Mouse (Mus musculus) myocyte (in vitro differentiated cells): Measurements from ENCODE around the gene Zfp512b.

ENCODE experiments used
- CEBPB ChIP-seq: IDR thresholded peaks from 2 replicates; pipeline ENCODE4 v1.6.1; 2011; ENCODE audit warnings: mild to moderate bottlenecking, moderate library complexity; ENCODE audit not compliant: poor library complexity, insufficient read depth, severe bottlenecking
- E2F4 ChIP-seq: IDR thresholded peaks from one replicate; pipeline ENCODE4 v1.6.1; 2011; ENCODE audit warnings: mild to moderate bottlenecking, control low read depth, moderate library complexity; ENCODE audit not compliant: insufficient read depth
- MAX ChIP-seq: IDR thresholded peaks from one replicate; pipeline ENCODE4 v1.6.1; 2011; ENCODE audit warnings: low read depth, mild to moderate bottlenecking, control low read depth
- MYOD1 ChIP-seq, 3 experiments: IDR thresholded peaks; one replicate each; pipeline ENCODE4 v1.6.1; 2011; ENCODE audit warnings: control low read depth in 2 of 3, low read depth in 2 of 3, mild to moderate bottlenecking in 2 of 3, moderate library complexity in 1 of 3; ENCODE audit not compliant: insufficient read length in 2 of 3, control insufficient read depth in 1 of 3
- MYOG ChIP-seq, 3 experiments: IDR thresholded peaks; one replicate each; pipeline ENCODE4 v1.6.1; 2011; ENCODE audit warnings: control low read depth in 2 of 3, low read depth in 2 of 3, mild to moderate bottlenecking in 2 of 3; ENCODE audit not compliant: insufficient read length in 2 of 3, control insufficient read depth in 1 of 3, insufficient read depth in 1 of 3
- POLR2A ChIP-seq: IDR thresholded peaks from one replicate; pipeline ENCODE4 v1.6.1; 2011; ENCODE audit warnings: low read depth, mild to moderate bottlenecking, control low read depth, moderate library complexity; ENCODE audit not compliant: insufficient read length
- POLR2AphosphoS2 ChIP-seq: IDR thresholded peaks from one replicate; pipeline ENCODE4 v1.6.1; 2011; ENCODE audit warnings: low read depth, control low read depth; ENCODE audit not compliant: insufficient read length
- REST ChIP-seq: IDR thresholded peaks from one replicate; pipeline ENCODE4 v1.6.1; 2011; ENCODE audit warnings: mild to moderate bottlenecking, control low read depth, moderate library complexity; ENCODE audit not compliant: insufficient read depth, insufficient read length
- SRF ChIP-seq: IDR thresholded peaks from one replicate; pipeline ENCODE4 v1.6.1; 2011; ENCODE audit warnings: low read depth; ENCODE audit not compliant: control insufficient read depth, insufficient read length
- TCF12 ChIP-seq: IDR thresholded peaks from one replicate; pipeline ENCODE4 v1.6.1; 2011; ENCODE audit warnings: mild to moderate bottlenecking, control low read depth; ENCODE audit not compliant: poor library complexity, insufficient read depth, severe bottlenecking
- TCF3 ChIP-seq: IDR thresholded peaks from one replicate; pipeline ENCODE4 v1.6.1; 2011; ENCODE audit warnings: low read depth, control low read depth; ENCODE audit not compliant: insufficient read length
- USF1 ChIP-seq: IDR thresholded peaks from one replicate; pipeline ENCODE4 v1.6.1; 2011; ENCODE audit warnings: low read depth, mild to moderate bottlenecking, control low read depth, moderate library complexity

GRCm38 (mm10) chr2:181584411-181584942 is 8.1 kb downstream of the Zfp512b start, which contains the start of gene Uckl1:
- TF ChIP-seq POLR2A (no peak), E2F4 (no peak), MYOD1 (IDR thresholded peaks at IDR 0.05; ENCODE audit: control insufficient read depth in 1 of 3, insufficient read length in 2 of 3, low read depth in 2 of 3) (no peak), TCF3 (no peak), MAX (no peak), SRF (no peak), CEBPB (no peak), MYOG (IDR thresholded peaks at IDR 0.05; ENCODE audit: control insufficient read depth in 1 of 3, insufficient read depth in 1 of 3, insufficient read length in 2 of 3, low read depth in 2 of 3) (no peak), TCF12 (no peak), USF1 (no peak), POLR2AphosphoS2 (no peak), REST (no peak)
